Mouse (Mus musculus) layer of hippocampus, adult 2 months (tissue): ENCODE results near the gene Cmtr1. TPM values are rescaled to one million over a fixed set of nuclear protein-coding genes. Genes with fewer than 3 reads are reported as not detected.

Experiments
- DNase-seq, 2 experiments: peaks; one replicate each; pipeline ENCODE4 v3.0.0; 2022; ENCODE audit warnings: low spot score in 2 of 2
- H3K27ac ChIP-seq: fragments of 200-600 bp; 2 replicates; pipeline ENCODE4 v1.8.1; 2022
- H3K4me3 ChIP-seq: fragments of 200-600 bp; 2 replicates; pipeline ENCODE4 v1.8.1; 2022; ENCODE audit warnings: mild to moderate bottlenecking
- CTCF ChIP-seq: fragments of 200-600 bp; conservative IDR thresholded peaks from 2 replicates; pipeline ENCODE4 v1.8.1; 2022; ENCODE audit warnings: antibody characterized with exemption, mild to moderate bottlenecking, moderate library complexity
- total RNA-seq, 2 experiments: library from RNA; stranded (reverse); gene quantifications; 2 replicates each; pipeline ENCODE4 v1.2.3; 2021

The Cmtr1 gene
- total RNA-seq, 2 experiments from 2014 or later: 111 to 115 TPM

DNA sequence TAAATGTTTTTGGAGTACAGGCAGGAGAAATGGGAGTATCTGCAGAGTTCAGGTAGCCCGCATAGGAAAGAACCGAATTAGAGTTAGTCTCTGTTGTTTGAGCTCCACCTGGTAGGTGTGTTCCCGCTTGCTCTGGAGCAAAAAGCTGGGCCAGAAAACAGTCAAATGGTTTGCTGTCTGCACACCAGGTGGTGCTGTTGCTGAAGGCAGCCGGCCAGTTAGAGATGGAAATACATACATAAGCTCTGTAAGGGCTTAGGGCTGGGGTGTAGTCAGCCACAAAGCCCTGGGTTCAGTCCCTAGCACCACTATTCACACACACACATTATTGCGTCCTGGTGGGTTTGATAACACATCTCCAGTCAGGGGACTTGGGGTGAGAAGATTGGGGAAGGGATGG is 24.3 kb upstream of the Cmtr1 start:
- peak; percentile 78 for TF ChIP-seq CTCF
- Histone ChIP-seq H3K27ac (no peak overlapping the region), H3K4me3 (no peak overlapping the region)
- peak; percentile 47 to 50 for DNase-seq

DNA sequence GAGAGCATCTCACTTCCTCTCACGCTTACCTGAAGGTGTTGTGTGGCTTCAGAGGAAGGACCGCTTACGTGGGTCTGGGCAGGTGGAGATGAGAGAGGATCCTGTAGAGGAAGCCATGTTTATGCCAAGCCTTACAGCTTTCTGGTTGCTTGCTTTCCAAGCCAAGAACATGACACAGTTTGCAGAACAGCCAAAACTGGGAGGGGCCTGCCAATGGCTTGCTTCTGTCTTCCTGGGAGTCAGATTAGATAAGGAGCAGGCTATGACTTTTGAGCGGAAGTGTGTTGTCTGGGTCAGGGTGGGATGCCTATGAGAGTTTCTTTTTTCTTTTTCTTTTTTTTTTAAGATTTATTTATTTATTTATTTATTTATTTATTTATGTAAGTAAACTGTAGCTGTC is 23.0 kb upstream of the Cmtr1 start:
- no peak overlapping the region for H3K4me3 ChIP-seq
- no peak for TF ChIP-seq CTCF
- no peak for DNase-seq
- no peak overlapping the region for H3K27ac ChIP-seq

DNA sequence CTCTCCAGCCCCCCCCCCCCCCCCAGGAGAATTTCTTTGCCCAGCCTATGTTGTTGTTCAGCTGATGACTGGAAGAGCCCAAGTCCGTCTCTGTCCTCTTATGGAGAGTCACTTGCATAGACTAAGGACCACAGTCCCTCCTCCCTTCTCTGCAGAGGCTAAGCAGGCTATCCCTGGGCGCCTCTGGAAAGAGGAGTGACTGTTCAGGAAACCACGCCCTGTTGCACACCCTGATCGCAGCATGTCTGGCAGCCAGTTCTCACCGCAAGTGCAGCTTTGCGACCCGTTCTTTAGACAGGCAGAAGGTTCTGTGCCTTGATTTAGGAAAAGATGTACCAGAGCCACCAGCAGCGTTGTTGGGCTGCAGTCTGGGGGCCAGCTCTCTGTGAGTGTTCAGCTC is 22.5 kb upstream of the Cmtr1 start:
- DNase-seq: no peak
- no peak for TF ChIP-seq CTCF
- no peak overlapping the region for H3K27ac ChIP-seq
- no peak overlapping the region for H3K4me3 ChIP-seq

DNA sequence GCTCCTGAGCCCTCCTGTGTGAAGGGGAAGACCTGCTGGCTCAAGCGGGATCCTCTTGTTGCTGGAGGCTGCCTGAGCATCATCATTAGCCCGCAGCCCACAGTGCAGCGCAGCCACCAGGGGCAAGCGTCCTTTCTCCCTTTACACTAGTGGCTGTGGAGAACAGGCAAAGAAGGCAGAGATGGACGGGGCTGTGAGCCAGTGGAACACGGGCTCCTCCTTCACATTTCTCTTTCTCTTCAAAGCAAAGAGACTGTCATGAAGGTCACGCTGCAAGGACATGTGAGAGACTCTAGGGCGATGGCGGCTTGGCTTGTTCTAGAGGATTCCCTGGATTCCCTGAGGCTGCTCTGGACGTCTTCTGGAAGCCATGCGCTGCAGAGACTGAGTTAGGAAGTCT is 19.4 kb upstream of the Cmtr1 start:
- TF ChIP-seq CTCF: no peak

DNA sequence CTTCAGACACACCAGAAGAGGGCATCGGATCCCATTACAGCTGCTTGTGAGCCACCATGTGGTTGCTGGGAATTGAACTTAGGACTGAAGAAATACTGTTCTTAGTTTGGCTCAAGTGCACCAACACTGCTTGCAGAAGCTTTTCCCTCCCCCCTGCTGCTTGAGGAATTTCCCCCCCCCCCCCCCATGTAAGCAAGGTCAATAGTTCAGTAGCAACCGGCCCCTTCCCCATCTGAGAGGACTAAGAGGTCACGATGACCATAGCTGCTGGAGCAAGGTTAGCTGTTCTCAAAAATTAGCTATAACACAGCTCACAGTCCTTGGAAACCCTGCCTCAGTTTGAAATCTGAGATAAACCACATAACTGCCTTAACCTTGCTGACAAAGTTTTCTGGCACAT is 18.2 kb upstream of the Cmtr1 start:
- DNase-seq: no peak
- TF ChIP-seq CTCF: no peak
- H3K4me3 ChIP-seq: no peak overlapping the region
- no peak overlapping the region for H3K27ac ChIP-seq

More for the DNA sequence above, 19.4 kb upstream of the Cmtr1 start:
- no peak overlapping the region for H3K27ac ChIP-seq
- DNase-seq: no peak
- no peak overlapping the region for H3K4me3 ChIP-seq

DNA sequence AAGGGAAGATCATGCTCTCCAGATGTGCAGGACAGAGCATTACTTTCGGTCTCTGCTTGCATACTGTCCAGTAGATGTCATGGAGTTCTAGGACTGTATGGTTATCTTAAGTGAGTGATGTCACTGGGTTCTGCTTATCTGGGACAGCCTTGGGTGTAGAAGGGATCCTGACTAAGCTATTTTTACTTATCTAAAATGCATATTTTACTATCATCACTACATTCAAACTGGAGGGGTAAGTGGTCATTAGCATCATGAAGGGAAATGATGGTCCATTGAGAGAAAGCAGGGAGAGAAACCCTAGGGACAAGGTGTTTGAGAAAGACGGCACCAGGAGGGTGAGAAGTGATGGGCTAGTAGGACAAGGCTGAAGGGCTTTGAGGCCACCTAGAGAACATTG is 2.1 kb upstream of the Cmtr1 start:
- Histone ChIP-seq H3K27ac (no peak overlapping the region), H3K4me3 (no peak overlapping the region)
- TF ChIP-seq CTCF: no peak
- no peak for DNase-seq

DNA sequence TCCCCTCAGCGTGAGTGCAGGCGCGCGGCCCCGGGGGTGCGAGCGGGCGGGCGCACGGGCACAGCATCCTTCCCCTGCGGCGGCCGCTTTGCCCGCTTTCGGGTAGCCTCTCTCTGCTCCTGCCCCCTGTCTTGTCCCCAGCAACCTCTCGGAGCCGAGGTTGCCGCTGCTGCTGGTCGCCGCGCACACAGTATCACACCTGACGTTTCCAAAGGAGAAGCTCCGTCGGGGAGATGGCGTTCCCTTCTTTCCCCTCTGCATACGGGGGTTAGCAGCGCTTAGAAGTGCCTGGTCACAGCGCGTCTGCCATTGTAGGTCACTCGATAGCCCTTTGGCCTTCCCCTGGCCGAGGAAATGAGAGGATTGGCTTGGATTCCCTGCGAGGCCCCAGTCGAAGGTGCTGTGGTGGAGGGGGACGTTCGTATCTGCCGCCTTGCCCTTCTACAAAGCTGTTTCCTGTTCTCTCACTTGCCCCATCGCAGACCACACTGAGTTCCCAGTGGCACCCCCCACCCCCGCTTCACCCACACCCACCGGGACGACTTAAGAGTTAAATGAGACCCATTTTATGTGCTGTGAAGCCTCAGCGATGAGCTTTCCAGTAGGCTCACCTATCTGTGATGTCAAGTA is 482 bp downstream of the Cmtr1 start:
- H3K4me3 ChIP-seq: peak overlapping the region; percentile 85
- no peak for DNase-seq
- peak overlapping the region; percentile 95 for H3K27ac ChIP-seq
- TF ChIP-seq CTCF: no peak

DNA sequence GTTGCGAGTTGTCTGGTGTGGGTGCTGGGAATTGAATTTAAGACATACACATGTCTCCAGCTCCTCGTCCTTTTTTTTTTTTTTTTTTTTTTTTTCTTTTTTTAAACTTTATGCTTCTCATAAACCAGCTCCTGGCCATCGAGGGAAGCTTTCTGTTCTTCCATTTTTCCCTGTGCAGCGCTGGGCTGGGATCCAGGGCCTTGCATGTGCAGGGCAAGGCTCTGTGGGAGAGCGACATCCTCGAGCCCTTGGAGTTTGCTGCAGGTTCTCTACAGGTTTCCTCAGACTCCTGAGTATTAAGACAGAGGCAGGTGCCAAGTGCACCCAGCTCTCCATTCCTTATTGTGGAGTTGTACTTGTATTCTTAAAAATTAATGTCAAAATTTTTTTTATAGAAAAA is 1.8 kb downstream of the Cmtr1 start:
- no peak for DNase-seq
- TF ChIP-seq CTCF: no peak
- no peak overlapping the region for H3K27ac ChIP-seq
- H3K4me3 ChIP-seq: no peak overlapping the region

DNA sequence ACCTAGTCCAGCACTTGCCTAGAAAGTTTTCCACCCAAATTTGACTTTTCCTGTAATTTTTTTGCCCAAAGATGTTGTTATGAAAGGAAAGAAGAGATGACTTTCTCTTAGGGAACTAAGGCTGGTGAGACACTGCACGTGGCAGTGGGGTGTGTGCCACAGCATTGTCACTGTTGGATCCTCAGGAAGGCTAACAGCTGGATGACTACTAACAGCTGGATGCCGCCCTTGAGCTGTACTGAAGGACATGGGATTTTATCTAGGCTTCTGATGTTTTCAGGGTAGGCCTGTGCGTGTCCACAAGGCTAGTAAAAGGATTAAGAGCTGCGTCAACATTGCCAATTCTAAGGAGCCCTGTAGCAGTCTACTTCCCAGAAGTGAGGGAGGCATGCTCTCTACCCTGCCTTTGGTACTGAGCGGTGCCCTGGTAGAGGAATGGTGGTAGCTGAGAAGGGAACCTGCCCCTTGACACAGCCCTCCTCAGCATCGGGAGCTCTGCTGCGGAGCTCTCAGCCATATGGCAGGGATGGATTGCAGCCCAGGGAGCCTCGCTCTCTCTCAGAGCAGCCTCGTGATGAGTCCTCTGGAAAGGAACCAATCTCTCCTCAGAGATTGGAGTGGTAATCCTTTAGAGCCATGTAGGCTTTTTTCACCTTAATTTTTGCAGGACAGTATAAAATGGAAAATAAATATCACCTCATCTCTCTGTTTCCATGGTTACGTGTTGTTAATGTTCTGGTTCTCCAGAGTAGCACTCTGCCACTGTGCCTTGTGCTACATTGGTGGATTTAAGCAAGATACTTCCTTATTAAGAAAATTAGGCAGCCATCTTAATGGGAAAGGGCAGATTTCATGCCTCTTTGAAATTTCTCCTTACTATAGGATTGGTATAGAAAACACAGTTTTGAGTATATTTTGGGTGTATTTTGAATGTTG is 7.9 kb downstream of the Cmtr1 start:
- Histone ChIP-seq H3K4me3 (no peak overlapping the region), H3K27ac (peak overlapping the region; percentile 73)
- peak; percentile 52 to 56 for DNase-seq
- TF ChIP-seq CTCF: no peak

DNA sequence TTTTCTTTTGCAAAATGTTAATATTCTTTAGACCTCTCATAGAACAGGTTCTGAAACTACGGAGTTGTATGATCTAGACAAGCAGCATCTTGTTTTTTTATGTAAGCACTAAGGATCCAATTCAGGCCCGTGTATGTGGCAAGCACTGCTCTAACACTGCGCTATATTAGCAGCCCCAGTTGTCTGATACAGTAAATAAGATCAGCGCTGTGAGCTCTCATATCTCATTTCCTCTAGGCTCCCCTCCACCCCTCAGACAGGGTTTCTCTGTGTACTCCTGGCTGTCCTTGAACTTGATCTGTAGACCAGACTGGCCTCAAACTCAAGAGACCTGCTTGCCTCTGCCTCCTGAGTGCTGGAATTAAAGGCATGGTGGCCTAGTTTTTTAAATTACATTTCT is 8.6 kb downstream of the Cmtr1 start:
- TF ChIP-seq CTCF: no peak
- no peak for DNase-seq

DNA sequence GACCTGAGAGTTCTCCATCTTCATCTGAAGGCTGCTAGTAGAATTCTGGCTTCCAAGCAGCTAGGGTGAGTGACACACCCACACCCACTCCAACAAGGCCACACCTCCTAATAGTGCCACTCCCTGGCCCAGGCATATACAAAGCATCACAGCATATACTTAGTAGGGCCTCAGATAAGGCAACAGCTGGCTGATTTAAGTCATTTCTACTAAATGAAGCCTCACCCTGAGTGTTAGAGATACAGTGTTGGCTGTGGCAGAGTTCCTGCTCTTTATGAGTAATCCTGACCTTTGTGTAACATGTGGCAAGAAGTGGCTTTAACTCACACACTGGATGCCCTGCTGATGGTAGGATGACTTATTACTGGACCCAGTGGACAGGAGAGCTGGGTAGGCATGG is 9.5 kb downstream of the Cmtr1 start:
- DNase-seq: no peak
- Histone ChIP-seq H3K4me3 (no peak overlapping the region), H3K27ac (peak overlapping the region; percentile 10; the same call in 1 of the 2 replicates)
- TF ChIP-seq CTCF: no peak

More for the DNA sequence above, 8.6 kb downstream of the Cmtr1 start:
- peak overlapping the region; percentile 73 for H3K27ac ChIP-seq
- H3K4me3 ChIP-seq: no peak overlapping the region

DNA sequence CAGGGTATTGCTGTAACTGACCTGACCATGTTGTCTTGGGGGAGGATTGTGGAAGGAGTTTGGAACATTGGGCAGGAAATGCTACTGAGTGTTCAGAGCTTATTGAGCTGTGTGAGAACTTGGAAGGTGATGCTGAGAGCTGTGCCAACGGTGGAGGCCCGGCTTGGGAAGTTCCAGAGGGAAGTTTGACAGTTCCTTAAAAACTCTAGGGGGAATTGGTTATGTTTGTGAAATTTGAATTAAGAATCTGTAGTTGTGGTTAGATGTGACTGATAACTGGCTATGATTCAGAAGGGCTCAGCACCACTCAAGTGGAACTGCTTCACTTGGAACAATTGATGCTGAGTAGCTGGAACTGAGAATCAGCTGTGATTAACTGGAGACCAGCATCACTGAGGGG is 10.6 kb downstream of the Cmtr1 start:
- Histone ChIP-seq H3K27ac (peak overlapping the region; percentile 11; the same call in 1 of the 2 replicates), H3K4me3 (no peak overlapping the region)
- no peak for DNase-seq
- TF ChIP-seq CTCF: no peak

DNA sequence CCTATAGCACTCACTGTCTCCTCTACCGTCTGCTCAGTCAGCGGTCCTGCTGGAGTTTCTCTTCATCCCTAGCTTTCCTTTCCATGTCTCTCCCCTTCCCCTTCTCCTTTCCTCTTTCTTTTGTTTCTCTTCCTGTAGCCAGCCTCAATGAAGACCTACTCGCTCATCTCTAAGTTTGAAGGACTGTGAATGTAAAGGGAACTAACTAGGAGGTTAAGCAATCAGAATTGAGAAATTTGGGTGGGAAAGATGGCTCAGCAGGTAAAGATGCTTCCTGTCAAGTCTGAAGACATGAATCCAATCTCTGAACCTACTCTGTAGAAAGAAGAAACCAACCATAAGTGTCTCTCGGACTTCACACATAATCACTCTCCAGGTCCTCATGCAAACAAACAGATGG is 12.9 kb downstream of the Cmtr1 start:
- no peak for TF ChIP-seq CTCF
- DNase-seq: no peak
- no peak overlapping the region for H3K27ac ChIP-seq
- no peak overlapping the region for H3K4me3 ChIP-seq

DNA sequence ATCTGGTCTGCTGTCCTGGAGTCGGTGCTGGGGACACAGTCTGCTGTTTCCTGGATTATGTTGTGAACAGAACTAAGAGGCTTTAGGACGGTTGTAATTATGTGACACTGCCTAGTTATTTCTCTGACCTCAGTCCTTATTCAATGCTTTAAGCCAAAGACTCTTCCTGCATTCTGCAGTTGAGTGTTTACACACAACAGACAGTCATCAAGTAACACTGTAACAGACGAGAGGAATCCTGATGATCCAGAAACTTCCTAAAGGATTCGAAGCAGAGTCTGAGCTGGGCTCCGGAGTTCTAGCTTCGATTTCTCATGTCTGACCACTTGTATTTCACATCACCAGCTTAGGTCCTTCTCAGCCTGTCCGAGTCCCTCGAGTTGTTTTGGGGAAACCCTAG is 18.1 kb downstream of the Cmtr1 start:
- Histone ChIP-seq H3K27ac (no peak overlapping the region), H3K4me3 (no peak overlapping the region)
- DNase-seq: no peak
- no peak for TF ChIP-seq CTCF
